Mouse (Mus musculus): ENCODE results near the gene Zmym3.
"Not testable (repeated sequence)": the region's sequence is repeated elsewhere in the genome, so short reads cannot be mapped to it uniquely, and the experiment has no call there.

Zmym3 gene

GRCm38 (mm10) chrX:101372946-101373345 lies 47.7 kb downstream of the Zmym3 start:
- DNase-seq (ENCODE audit: low spot score), result no peak

DNA sequence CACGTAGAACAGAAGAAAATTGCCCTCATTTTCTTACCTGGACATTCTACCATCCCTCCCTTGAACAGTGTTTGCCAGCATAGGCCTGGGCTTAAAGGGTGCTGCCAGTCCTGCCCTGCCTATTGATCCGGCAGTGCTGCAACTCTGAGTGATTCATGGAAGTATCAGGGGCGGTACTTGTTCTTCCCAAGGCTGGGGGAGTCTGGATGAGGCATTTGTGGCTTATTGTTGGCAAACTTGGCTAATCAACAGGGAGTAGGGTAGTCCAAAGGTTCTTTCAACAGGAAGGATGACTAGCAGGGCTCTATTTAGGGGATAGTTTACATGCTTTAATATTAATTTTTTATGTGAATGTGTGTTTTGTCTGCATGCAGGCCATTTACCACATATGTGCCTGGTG lies 50.1 kb downstream of the Zmym3 start:
- DNase-seq (ENCODE audit: low spot score), result no peak

- DNase-seq (ENCODE audit: low spot score), result no peak
These were observed 51.6 kb downstream of the Zmym3 start for GRCm38 (mm10) chrX:101369001-101369400.

DNA sequence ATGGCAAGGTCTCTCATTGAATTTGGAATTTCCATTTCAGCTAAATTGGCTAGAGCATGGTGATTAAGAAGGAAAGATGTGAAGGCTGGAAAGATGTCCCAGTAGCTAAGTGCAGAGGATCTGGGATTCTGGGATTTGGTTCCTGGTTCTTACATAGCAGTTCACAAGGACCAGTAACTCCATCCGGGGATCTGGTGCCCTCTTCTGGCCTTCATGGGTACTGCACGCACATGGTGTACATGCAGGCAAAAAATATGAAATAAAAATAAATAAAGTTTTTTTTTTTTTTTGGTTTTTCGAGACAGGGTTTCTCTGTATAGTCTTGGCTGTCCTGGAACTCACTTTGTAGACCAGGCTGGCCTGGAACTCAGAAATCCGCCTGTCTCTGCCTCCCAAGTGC lies 61.7 kb downstream of the Zmym3 start:
- DNase-seq (ENCODE audit: low spot score), result not testable (repeated sequence)
